Mouse (Mus musculus): Measurements from ENCODE around the gene Mrgpra4.

The Mrgpra4 gene

DNA sequence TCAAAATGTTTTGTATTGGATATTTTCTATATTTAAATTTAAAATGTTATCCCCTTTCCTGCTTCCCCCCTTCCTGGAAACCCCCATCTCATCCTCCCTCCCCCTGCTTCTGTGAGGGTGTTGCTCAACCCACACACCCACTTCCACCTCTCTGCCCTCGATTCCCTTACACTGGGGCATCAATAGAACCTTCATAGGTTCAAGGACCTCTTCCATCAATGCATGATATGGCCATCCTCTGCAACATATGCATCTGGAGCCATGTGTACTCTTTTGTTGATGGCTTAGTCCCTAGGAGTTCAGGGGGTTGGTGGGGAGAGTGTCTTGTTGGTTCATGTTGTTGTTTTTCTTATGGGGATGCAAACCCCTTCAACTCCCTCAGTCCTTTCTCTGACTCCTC, at the start of gene Mrgpra4:
Gene Mrgpra4 (minus strand): TSS at position 101 of the 400 bp plus-strand sequence.
- DNase-seq, result no peak

DNA sequence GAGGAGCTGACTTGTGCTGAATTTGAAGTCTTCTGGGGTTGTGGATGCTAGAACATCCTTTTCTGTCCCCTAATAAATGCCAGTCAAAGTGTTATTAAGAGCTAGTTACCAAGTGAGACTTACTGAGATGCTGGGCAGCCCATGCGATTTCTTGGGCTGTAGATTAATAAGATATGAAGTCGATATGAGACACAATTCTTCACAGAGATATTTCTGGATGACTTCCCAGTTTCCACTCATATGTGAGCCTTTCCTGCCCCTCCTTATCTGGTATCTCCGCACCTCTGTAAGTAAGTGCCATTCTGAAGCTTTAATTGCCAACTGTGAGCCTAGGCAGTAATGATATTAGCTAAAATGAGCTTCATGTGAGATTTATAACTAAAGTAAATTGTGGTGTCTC, 45.6 kb upstream of the Mrgpra4 start, which contains the start of gene Mrgprx1:
Gene Mrgprx1 (minus strand): TSS at position 101 of the 400 bp plus-strand sequence.
- DNase-seq, result no peak

DNA sequence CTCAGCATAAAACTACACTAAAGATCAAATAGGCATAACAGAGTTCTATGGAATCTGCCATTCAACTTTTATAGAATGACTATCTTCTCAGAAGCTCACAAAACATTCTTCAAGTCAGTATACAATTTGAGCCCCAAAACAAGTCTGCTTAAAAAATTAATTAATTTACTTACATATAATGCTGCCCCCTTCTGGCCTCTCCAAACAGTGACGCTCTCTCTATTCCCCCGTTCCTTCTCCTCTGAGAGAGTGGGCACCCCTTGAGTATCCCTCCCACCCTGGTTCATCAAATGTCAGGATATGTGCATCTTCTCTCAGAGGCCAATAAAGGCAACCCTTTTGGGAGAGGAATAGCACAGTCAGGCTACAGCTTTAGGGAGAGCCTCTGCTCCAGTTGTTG, 36.0 kb upstream of the Mrgpra4 start:
- no peak for DNase-seq

DNA sequence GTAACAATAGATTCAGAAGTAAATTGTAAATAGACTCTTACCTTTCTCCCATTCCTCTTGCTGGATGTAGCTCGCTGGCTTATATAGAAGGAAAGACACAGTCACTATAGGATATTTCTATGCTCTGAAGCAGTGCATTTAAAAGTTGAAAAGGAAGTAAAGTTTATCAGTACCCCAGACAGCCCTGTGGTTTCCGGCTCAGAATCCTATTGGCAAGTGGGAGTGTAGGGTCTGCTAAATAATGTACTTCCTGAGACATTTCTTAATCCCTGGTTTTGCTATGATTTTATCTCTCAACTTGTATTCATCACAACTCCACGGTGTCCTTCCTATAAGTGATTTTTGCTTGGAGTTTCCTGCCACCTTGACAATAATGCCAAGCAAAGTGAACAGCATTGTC, 13.8 kb upstream of the Mrgpra4 start:
- no peak for DNase-seq

DNA sequence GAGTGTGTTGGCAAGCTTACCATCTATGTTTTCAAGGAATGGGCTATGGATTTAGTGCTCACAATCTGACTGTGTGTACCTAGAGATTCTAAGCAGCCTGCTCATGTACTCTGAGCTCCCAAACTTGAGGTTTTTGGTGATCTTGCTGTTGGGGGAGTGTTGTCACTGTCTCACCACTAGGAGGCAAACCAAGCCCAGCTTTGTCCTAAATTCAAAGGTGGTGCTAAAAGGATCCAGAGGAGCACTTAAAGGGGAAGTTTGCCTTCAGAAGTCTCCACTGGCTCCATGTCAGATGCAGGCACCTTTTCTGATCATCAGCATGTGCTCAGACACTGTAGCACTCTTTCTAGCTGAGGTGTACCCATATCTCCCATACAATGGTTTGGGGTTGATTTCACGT, 4.9 kb upstream of the Mrgpra4 start:
- no peak for DNase-seq
